Mouse (Mus musculus) kidney, adult 2 months (tissue): ENCODE measurements around the gene Rdh19.
"Not testable (repeated sequence)": the region's sequence is repeated elsewhere in the genome, so short reads cannot be mapped to it uniquely, and the experiment has no call there.

Experiments used
- CTCF ChIP-seq: fragments of 200-500 bp; conservative IDR thresholded peaks from 2 replicates; pipeline ENCODE4 v1.5.1; 2011; ENCODE audit warnings: low read depth, mild to moderate bottlenecking, control low read depth, low read length, moderate library complexity, mixed read lengths; ENCODE audit not compliant: insufficient read depth, insufficient read length
- POLR2A ChIP-seq: fragments of 200-500 bp; IDR thresholded peaks from one replicate; pipeline ENCODE4 v1.6.1; 2011; ENCODE audit warnings: low read depth, low read length, control low read depth

GRCm38 (mm10) chr10:127845945-127846344 lies 3.8 kb upstream of the Rdh19 start:
- TF ChIP-seq CTCF, POLR2A: not testable (repeated sequence)
